ENCODE assay signal across 19 mouse cellular contexts in the genomic region with DNA sequence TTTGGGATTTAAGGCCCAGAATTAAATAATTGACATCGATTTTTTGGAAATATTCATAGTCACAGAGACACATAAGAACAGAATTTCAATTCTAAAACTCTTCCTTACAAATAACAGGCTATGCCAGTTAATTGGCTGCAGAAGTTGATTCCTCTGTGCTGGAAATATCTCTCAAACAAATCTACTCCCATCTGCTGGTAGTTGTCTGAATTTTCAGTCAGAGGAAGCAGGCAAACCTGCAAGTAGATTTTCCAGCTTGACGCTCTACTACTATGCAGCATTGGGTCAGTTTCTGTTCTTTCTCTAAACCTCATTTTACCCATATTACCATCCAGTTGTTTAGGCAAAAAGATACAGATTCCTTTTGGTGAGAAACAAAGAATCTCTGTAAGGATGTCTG. TPM values are rescaled to one million over a fixed set of nuclear protein-coding genes. Genes with fewer than 3 reads are reported as not detected.
"Had no signal": no experiment of that assay in that cellular context is flagged by ENCODE, and none has a peak within 500 bp of the region (broad histone marks: within the 10 kb centered on the region; RNA-seq: fewer than 3 reads in every experiment).

No protein-coding gene starts in this region.

- H3K4me3 ChIP-seq: kidney, embryonic 15.5 days; limb, embryonic 10.5 days; liver, embryonic 15.5 days; midbrain, embryonic 10.5 days; myocyte; neural tube, embryonic 15.5 days had no signal

- H3K9ac ChIP-seq: kidney, embryonic 15.5 days; liver, embryonic 15.5 days; neural tube, embryonic 15.5 days had no signal

- DNase-seq: kidney, adult 18-20 months; kidney, postnatal 25 days; layer of hippocampus, adult 9-11 months; lung, adult 2 months; lung, postnatal 4 days; right cerebral cortex, adult 18-20 months; spleen, adult 18-20 months; thymus, adult 2 months; thymus, postnatal 25 days had no signal

- ATAC-seq: inflammation-experienced regulatory T-cells, adult 6 months; lung, postnatal 0 days had no signal

- H3K36me3 ChIP-seq: kidney, embryonic 15.5 days; limb, embryonic 10.5 days; liver, embryonic 15.5 days; midbrain, embryonic 10.5 days; neural tube, embryonic 15.5 days had no signal

- H3K27me3 ChIP-seq: neural tube, embryonic 15.5 days had no signal

- H3K9me3 ChIP-seq: kidney, embryonic 15.5 days; limb, embryonic 10.5 days; liver, embryonic 15.5 days; midbrain, embryonic 10.5 days; neural tube, embryonic 15.5 days had no signal

- H3K27ac ChIP-seq: kidney, embryonic 15.5 days; limb, embryonic 10.5 days; liver, embryonic 15.5 days; midbrain, embryonic 10.5 days; neural tube, embryonic 15.5 days had no signal

- H3K4me2 ChIP-seq: kidney, embryonic 15.5 days; liver, embryonic 11.5 days; liver, embryonic 15.5 days; neural tube, embryonic 15.5 days had no signal

- H3K4me1 ChIP-seq: kidney, embryonic 15.5 days; liver, embryonic 15.5 days; neural tube, embryonic 15.5 days had no signal

RNA-seq across cellular contexts. Expression of gene Gabrq, which starts 1.7 kb away (rescaled TPM):
- total RNA-seq: megakaryocyte, adult 5-6 weeks had no signal
- polyA plus RNA-seq: inflammation-experienced regulatory T-cells, adult 6 months; liver, embryonic 15.5 days; myocyte had no signal
